Mouse (Mus musculus) erythroblast, embryonic 14.5 days (primary cell): ENCODE measurements at regions not wholly inside any gene's neighbourhood (a gene's known extent, or its start where the extent isn't known, plus 50 kb on each side); places are given as distances from the start of the nearest gene placed in this dataset.

Experiments
- H3K27me3 ChIP-seq: 2 replicates; pipeline ENCODE4 v1.6.1; 2012; ENCODE audit warnings: inconsistent platforms; ENCODE audit not compliant: control insufficient read depth
- H3K36me3 ChIP-seq: 2 replicates; pipeline ENCODE4 v1.6.1; 2012; ENCODE audit warnings: mild to moderate bottlenecking, inconsistent platforms; ENCODE audit not compliant: control insufficient read depth
- H3K4me1 ChIP-seq: 2 replicates; pipeline ENCODE4 v1.6.1; 2012; ENCODE audit warnings: inconsistent platforms; ENCODE audit not compliant: control insufficient read depth
- H3K4me3 ChIP-seq: replicated peaks from 2 replicates; pipeline ENCODE3; 2012; ENCODE audit warnings: moderate library complexity, mild to moderate bottlenecking, inconsistent platforms
- H3K9me3 ChIP-seq: 2 replicates; pipeline ENCODE4 v1.6.1; 2012; ENCODE audit warnings: low read length, inconsistent platforms, mixed read lengths; ENCODE audit not compliant: control insufficient read depth
- GATA1 ChIP-seq: IDR thresholded peaks from 2 replicates; pipeline ENCODE4 v1.6.1; 2012; ENCODE audit warnings: low read length, inconsistent platforms, mixed read lengths
- TAL1 ChIP-seq: IDR thresholded peaks from 3 replicates; pipeline ENCODE4 v1.6.1; 2012; ENCODE audit warnings: low read length, inconsistent platforms, mixed read lengths

DNA sequence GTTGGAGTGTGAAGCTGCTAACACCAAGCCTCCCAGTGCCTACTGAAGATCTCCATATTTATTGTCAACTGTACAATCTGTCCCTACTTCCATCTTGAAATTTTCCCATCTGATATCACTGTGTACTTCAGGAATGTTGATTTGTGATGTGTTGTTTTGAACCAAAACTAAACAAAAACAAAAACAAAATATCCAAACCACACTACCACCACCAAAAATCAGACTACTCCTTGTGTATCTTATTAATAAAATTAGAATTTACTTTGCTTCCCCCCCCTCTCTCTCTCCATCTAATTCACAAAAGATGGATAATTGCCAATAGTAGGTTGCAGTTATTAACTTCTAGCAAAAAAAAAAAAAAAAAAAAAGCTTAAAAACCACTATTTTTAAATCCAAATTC lies 166.5 kb upstream of the Tmem161b start:
- Histone ChIP-seq H3K9me3 (no peaks in the 10 kb centered on the region), H3K36me3 (no peaks in the 10 kb centered on the region), H3K4me1 (no peaks in the 10 kb centered on the region), H3K27me3 (peaks cover 2% of the 10 kb centered on the region; the same call in 1 of the 2 replicates), H3K4me3 (no peak overlapping the region)
- TF ChIP-seq TAL1: no peak
- no peak for TF ChIP-seq GATA1

DNA sequence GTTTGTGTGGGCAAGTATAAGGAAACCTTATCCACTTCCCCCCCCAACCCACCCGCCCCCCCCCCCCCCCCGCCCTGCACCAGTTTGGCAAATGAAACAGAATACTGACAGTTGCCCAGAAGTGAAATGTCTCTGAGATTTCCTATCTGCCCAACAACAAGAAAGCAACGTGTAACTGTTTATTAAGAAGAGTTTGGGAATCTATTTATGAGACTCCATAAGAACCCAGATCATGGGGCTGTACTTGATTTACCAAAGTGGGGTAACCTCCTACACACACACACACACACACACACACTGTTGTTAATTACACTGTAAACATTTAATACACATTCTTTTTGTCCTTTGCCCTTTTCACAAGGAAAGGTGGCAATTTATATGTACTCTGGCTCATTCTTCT lies 165.6 kb upstream of the Tmem161b start:
- TF ChIP-seq GATA1 (no peak), TAL1 (no peak)
- H3K4me1 ChIP-seq: no peaks in the 10 kb centered on the region
- H3K27me3 ChIP-seq: peaks cover 2% of the 10 kb centered on the region; the same call in 1 of the 2 replicates
- H3K9me3 ChIP-seq: no peaks in the 10 kb centered on the region
- H3K4me3 ChIP-seq: no peak overlapping the region
- no peaks in the 10 kb centered on the region for H3K36me3 ChIP-seq

DNA sequence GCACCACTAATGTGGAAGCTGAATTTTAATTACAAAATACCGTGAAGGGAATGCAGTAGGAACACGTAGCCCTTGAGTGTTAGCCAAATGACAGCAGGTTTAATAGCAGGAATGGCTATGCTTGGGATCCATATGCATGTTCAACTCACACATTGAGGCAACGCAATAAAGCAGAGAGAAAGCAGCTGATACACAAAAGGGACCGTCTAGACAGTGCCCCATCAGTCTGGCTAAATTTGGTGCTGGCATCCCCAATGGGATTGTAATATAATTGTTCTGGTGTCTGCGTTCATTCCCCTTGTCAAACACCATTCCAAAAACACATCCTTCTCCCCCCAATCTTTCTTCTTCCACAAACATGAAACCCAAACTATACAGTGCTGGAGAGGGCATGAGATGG lies 165.1 kb upstream of the Tmem161b start:
- no peak for TF ChIP-seq GATA1
- no peak for TF ChIP-seq TAL1
- Histone ChIP-seq H3K27me3 (peaks cover 2% of the 10 kb centered on the region; the same call in 1 of the 2 replicates), H3K4me1 (no peaks in the 10 kb centered on the region), H3K4me3 (no peak overlapping the region), H3K36me3 (no peaks in the 10 kb centered on the region), H3K9me3 (no peaks in the 10 kb centered on the region)

DNA sequence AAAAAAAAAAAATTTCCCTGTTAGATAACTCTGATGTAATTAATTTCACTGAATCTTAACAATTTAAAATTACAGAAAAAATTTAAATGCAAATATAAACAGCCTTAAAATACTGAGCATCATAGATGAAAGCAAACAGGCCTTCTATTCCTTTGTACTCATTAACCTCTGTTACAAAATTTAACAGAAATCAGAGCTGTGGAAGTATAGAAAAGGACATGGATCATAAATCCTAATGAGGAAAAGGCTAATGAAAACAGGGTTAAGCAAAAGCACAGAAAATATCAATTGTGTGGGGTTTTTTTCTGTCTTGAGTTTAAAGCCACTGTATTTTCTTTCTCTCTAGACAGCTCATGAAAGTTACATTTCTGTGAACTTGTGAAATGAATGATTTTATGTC lies 164.6 kb upstream of the Tmem161b start:
- no peaks in the 10 kb centered on the region for H3K36me3 ChIP-seq
- no peaks in the 10 kb centered on the region for H3K9me3 ChIP-seq
- no peak overlapping the region for H3K4me3 ChIP-seq
- peaks cover 2% of the 10 kb centered on the region; the same call in 1 of the 2 replicates for H3K27me3 ChIP-seq
- H3K4me1 ChIP-seq: no peaks in the 10 kb centered on the region
- no peak for TF ChIP-seq TAL1
- TF ChIP-seq GATA1: no peak

DNA sequence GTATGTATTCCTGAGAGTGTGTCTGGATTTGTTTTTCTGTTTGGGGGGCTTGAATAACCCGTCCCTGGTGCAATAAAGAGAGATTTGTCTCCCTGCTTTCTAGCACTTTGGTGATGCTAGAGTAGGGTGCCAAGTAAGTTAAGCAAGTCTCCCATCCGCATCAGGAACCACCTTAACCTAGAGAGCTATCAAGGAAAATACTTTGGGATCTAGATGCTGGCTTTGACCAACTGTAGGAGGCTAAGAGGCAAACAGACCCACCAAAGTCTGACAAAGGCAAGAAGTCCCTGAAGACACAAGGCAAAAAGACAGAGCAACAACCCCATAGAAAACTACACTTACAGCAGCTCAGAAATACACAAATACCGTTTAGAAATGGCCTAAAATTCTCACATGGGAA lies 163.8 kb upstream of the Tmem161b start:
- no peaks in the 10 kb centered on the region for H3K9me3 ChIP-seq
- no peaks in the 10 kb centered on the region for H3K36me3 ChIP-seq
- peaks cover 2% of the 10 kb centered on the region; the same call in 1 of the 2 replicates for H3K27me3 ChIP-seq
- H3K4me1 ChIP-seq: no peaks in the 10 kb centered on the region
- TF ChIP-seq GATA1 (no peak), TAL1 (no peak)
- H3K4me3 ChIP-seq: no peak overlapping the region

DNA sequence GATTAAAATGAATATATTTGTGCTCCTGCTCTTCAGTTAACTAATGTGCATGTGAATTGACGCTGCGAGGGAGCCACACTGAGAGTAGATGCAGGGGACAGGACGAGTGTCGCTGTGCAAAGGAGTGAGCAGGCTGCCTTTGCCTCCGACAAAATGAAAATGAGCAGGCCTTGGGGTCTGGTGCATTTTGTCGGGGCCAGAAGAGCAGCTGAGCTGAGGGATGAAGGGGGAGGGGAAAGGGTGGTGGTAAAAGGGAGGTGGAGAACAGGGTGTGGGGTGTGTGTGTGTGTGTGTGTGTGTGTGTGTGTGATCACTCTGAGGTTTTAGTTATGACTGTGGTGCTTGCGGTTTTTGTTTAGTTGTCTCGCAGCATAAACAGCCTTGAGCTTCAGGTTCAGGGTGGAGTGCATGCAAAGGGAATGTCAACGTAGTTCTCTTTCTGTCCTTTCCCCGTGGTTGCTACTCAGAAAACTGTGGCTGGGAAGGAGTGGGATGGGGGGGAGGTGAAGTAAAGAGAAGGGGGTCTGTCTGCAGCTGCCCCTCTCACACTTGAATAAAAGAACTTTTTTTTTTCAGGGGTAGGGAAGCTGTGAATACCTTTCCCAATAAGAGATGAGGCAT lies 163.0 kb upstream of the Tmem161b start:
- Histone ChIP-seq H3K27me3 (peaks cover 2% of the 10 kb centered on the region; the same call in 1 of the 2 replicates), H3K36me3 (no peaks in the 10 kb centered on the region), H3K4me1 (no peaks in the 10 kb centered on the region), H3K4me3 (no peak overlapping the region), H3K9me3 (no peaks in the 10 kb centered on the region)
- TF ChIP-seq GATA1 (no peak), TAL1 (no peak)

DNA sequence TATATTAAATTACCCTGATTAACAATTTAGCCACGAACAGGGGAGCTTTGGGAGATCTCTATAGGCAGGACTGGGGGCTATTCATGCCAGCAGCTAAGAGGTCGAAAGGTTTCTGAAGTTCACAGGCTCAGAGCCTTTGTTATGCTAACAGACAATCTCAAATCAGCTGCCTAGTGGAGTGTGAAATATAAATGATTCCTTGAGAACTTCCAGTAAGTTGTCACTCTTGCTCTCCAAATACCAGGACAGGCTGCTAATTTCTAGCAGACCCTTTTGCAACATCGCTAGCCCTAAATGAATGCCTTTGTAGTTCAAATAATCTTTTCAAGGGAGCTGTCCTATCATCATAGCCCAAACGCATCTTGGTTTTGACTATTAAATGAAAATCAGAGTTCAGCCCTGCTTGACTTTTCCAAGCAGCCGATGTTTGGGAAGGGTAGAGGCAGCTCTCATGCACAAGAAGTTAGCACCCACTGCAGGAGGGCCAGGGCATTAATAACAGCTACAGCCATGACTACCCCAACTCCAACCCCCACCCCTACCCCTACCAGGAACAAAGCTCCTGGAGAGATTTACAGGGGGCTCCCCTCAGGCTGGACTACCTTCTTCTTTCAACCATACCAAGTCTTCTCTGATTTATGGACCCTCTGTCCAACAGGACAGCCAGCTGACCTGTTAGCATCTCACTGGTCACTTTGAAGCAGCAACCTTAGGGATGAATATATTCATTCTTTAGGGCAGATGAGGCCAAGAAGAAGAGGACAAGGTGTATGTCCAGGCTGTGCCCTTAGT lies 162.2 kb upstream of the Tmem161b start:
- Histone ChIP-seq H3K27me3 (peaks cover 2% of the 10 kb centered on the region; the same call in 1 of the 2 replicates), H3K9me3 (no peaks in the 10 kb centered on the region), H3K4me1 (no peaks in the 10 kb centered on the region), H3K4me3 (no peak overlapping the region), H3K36me3 (no peaks in the 10 kb centered on the region)
- TF ChIP-seq GATA1 (no peak), TAL1 (no peak)

DNA sequence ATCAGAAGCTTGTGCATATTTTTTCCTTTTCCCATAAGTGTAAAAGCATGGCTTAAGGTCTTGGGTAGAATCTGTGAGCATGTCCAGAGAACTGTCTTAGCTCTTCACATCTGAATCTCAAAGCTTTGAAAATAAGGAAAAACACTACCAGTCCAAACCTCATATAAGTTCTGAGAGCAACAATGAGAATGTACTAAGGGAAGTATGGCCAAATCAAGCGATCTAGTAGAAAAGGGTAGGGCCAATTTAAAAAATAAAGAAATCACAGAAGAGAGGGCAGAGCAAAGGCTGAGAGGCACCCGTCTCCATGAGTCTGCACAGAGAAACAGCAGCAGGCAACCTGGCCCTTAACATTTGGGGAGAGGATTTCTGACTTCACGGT lies 161.7 kb upstream of the Tmem161b start:
- Histone ChIP-seq H3K4me3 (no peak overlapping the region), H3K9me3 (no peaks in the 10 kb centered on the region), H3K4me1 (no peaks in the 10 kb centered on the region), H3K36me3 (no peaks in the 10 kb centered on the region), H3K27me3 (peaks cover 2% of the 10 kb centered on the region; the same call in 1 of the 2 replicates)
- no peak for TF ChIP-seq TAL1
- TF ChIP-seq GATA1: no peak

DNA sequence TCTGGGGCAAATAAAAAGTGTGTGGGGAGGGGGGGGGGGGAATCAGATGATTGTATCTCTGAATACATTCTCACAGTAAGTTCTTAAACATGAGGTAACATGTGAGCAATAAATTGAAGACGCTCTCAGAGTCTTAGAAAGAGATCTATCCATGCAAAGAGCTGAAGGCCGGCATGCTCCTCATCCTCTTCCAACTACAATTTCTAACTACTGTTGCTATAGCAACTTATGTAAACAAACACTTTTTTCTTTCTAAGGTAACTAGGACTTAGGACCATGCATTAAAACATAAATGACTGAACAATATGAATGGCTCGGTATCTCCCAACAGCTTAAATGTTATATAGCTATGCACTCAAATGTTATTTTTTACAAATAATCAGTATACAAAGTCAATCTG lies 161.2 kb upstream of the Tmem161b start:
- Histone ChIP-seq H3K4me3 (no peak overlapping the region), H3K9me3 (no peaks in the 10 kb centered on the region), H3K36me3 (no peaks in the 10 kb centered on the region), H3K27me3 (peaks cover 2% of the 10 kb centered on the region; the same call in 1 of the 2 replicates), H3K4me1 (no peaks in the 10 kb centered on the region)
- TF ChIP-seq GATA1: no peak
- no peak for TF ChIP-seq TAL1
